Mouse (Mus musculus): ENCODE measurements at regions not wholly inside any gene's neighbourhood (a gene's known extent, or its start where the extent isn't known, plus 50 kb on each side); places are given as distances from the start of the nearest gene placed in this dataset.
A peak's percentile ranks its signal among the peaks of the same experiment; 100 is the strongest.

DNA sequence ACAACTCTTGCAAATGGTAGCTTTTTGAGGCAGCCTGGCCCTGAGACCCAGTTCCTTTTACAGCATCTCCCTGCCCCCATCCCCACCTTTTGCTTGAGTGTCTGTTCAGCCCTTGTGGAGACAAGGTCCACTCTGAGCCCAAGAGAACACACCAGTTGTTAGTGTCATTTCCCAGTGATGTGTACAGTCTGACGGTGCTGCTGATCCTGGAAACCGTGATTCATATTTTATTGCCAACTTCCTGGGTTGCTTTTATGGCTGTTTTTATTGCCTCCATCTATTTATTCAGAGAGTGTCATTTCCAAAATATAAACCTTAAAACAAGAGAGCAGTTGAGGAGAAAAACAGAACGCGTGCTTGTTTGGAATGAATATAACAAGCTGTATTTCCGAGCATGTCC is 309.6 kb upstream of the Isl1 start:
- DNase-seq = no peak

DNA sequence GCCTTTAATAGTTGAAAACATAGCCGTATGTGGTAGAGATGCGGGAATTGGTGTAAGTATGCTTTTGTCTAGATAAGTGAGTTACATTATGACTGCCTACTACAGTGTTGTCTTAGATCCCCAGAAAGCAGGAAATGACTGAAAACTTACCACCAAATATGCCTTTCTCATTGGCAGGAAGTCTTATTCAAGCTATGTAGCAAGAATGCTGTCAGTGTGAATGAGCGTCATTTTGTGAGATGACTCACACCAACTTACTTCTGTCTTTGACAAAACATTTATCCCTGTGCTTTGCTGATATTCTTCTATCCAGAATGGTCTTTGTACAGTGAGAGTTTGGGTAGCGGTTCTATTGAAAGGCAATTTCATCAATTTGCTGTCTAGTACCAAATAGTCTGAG is 286.9 kb upstream of the Isl1 start:
- DNase-seq = no peak

DNA sequence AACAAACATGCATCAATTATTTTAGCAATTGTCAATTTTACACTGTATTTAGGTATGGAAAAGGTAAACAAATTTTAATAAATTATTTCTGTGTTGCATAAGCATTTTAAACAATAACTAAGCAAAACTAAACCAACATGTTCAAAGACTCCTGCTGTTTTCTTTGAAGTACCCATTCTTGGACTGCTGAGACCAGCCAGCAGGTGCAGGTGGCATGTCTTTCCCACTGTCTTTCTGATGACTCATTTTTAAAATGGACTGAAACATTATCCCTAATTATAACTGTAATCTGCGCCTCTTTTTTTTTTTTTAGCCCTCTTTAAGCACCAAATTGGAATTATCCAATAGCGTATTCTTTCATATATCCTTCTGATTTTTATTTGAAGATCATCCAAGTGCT is 286.0 kb upstream of the Isl1 start:
- no peak for DNase-seq

DNA sequence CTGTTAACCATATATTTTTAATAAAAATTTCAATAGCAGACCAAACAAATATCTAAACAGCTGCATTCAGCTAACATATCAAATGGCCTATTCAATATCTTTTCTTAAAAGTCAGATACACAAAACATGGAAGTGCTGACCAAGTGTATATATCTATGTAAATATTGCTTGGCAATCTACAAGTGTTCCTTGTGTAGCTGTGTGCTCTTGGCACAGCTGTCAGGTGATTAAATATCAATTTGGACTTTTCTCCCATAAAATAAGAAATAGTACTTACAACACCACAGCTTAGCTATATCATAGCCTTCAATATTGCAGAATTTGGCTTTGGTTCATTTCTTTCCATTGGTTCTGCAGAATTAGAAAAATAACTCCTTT is 266.5 kb upstream of the Isl1 start:
- DNase-seq = no peak

DNA sequence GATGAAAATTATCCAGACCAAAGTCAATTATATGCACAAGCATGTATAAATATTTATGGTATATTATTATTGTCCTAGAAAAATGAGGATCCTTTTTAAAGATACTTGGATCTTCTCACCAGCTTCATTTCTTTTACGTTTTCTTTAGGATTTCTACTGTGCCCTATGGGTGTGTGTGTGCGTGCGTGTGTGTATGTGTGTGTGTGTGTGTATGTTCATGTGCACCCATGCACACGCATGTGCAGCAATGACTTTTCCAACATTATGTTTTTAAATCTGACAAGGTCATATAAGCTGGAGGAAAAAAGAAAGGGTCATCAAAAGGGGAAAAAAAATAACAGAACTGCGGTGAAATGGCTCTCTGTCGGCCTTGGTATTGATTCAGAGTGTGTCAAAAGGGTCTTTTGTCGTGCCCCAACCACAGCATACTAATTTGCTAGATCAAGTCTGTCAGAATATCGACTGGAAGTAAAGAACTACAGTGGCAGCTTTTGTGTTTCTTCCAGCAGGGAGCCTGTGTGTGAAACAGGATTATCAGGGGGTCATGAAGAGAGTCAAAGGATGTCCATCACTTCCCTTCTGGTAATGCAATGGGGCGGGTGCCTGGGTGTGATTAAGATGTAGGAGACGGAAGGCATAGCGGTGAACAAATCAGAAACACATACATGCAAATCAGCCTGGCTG is 265.9 kb upstream of the Isl1 start:
- DNase-seq = no peak

DNA sequence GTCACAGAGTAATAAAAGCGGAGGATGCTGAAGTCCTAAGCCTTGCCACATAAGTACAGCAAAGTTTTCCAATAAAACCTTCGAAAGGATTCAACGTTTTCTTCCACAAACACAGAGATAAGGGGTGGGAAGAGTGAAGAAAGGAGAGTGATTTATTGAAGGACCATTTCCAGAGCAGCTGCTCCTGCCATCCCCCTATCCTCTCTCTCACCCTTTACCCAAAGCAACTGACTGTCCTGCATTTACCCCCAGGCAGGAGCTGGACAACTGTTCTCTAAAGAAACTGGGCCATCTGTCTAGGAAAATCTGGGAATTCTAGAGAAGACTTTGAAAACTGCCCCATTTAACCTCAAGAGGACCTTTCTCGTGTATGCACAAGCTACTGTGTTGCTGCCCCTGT is 245.6 kb upstream of the Isl1 start:
- DNase-seq = no peak

DNA sequence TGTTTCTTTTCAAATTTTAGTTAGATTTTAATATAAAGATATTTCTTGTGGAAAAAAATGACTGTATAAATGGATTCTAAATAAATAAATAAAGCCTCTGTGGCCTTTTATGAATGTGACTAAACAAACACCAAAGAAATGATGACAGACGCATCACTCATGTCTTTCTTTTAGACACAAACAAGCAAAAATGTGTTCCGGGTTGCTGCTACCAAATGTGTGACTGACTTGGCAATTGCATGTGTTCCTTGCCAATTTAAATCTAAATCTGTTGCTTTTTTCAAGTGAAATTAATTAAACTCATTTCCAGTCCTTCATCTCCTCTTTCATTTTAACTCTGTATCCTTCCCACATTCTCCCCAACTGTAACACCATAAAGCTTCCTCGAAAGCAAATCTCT is 225.7 kb upstream of the Isl1 start:
- no peak for DNase-seq

DNA sequence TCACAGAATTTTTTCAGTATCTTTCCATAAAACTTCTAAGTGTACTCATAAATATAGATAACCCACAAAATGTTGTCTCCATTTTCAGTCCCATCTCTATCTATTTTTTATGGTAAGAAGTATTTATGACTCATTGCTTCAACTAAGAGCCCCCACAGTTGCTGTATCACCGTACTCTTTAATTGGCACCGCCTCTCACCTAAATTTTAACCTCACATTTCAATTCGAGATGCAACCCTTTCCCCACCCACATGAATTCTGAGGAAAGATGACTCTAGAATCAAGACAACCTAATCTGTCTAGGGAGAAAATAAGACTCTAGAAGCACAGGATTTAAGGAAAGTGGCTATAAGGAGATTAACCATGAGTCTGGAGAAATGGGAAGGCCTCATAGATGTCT is 223.7 kb upstream of the Isl1 start:
- no peak for DNase-seq

DNA sequence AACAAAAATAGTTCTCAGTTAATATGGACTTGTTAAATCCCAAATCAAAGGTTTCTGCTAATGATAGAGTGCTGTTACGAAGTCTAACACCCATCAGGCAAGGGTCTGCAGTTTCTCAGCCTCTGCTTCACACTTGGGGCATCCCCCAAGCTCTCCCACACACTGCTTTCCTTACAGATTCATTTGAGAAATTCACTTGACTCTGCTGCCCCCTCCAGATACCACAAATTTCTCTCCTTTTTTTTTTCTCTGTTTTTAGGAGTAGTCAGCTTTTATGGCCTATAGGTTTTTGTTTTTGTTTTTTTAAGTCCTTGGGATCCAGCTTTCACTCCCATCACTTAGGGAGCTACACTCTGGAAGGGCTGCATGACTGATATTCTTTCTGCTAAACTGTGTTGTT is 218.8 kb upstream of the Isl1 start:
- no peak for DNase-seq

DNA sequence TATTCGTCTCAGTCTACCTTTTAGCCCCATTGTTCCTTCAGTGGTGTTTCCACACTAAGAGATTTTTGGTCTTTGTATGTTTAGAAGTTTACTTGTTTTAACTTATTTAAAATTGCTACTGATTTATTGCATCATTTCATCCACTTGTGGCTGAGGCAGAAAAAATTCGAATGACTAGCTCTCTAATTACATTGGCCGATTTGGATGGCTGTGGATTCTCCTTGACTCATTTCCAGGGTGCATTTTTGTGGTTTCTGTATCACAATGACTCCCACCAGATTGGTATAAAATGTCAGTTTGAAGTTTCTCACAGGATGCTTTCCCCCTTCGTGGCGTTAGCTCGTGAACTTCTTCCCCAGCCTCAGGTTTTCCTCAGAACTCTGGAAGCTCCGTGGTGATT is 217.5 kb upstream of the Isl1 start:
- DNase-seq = no peak

DNA sequence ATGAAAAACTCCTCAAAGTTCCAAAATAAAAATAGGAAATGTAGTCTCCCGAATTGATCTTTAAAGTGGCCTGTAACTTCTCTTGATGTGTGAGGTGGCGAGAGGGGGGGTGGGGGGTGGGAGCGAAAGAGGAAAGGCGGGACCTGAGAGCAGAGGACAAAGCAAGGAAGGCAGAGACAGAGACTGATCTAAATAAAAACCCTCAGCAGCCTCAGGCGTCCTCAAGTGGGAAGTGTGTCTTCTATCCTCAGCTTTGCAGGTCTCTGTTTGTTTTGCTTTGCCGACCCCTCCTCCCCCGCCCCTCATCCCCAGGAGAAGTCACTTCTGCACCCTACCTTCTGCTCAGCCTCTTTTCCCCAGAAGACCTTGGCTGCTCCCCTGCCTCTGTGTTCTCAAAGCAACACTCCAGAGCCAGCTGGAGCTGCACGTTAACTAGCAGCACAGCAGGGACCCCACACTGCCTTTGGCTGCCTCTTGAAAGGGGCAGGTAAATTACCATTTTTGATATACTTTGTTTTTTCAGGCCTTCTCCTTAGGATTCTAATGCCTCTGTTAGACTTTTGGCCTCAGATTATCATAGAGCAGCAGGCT is 214.3 kb upstream of the Isl1 start:
- DNase-seq = no peak

DNA sequence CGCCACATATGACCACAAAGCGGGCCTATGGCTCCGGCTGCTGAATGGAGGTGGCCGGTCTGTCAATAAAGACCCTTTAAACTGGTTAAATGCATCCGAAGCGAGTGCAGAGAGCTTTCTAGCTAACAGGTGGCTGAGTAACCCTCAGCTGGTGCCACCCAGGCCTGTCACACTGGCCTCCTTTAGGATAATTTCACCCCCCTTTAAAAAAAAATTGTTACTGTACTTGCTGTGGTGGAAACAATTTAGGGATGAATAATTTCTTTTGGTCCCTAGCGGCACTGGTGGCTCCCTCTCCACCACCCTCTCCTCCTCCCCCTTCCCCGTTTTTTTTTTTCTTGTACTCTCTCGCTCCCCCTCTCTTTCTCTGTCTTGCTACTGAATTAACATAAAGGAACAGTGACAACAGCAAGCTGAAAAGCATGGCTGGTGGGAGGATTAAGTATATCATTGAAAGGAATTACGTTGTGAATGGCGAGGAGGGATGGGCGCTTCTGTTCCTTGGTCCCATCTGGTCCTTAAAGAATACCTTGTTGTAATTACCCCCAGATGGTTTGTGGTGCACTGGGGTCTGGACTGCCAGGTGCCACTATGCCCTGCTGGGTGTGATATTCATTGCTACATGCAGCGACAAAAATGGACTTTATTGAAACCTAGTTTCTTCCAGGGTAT is 205.3 kb upstream of the Isl1 start:
- no peak for DNase-seq

DNA sequence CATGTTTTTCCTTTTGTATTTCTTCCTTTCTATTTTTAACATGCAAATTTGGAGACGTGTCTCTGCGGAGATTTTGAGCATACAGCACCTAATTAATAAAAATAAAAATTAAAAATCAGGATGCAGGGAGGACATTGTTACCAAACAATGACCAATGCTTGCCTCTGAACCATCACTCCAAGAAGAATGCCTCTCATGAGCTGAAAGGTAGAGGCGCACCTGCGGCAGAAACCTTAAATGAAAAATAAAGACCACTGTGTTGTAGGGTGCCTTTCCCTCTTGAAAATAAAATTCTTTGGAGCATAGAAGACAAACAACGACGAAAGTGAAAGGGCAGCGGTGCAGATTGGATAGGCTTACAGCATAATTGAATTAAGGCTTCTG is 204.8 kb upstream of the Isl1 start:
- no peak for DNase-seq

DNA sequence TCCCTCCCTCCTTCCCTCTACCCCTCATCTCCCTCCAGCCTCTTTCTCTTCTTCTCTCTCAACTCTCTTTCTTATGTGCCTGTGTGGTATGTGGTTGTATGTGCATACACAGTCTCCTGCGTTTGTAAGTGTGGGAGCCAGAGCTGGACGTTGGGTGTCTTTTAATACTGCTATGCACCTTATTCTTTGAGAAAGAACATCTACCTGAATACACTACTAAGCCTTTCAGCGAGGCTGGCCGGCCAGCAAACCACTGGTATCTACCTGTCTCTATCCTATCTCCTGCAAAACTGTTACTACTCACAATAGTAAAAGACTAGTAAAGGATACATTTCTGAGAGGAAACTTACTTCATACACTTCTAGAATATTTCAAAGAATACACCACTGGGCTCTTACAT is 202.9 kb upstream of the Isl1 start:
- no peak for DNase-seq

DNA sequence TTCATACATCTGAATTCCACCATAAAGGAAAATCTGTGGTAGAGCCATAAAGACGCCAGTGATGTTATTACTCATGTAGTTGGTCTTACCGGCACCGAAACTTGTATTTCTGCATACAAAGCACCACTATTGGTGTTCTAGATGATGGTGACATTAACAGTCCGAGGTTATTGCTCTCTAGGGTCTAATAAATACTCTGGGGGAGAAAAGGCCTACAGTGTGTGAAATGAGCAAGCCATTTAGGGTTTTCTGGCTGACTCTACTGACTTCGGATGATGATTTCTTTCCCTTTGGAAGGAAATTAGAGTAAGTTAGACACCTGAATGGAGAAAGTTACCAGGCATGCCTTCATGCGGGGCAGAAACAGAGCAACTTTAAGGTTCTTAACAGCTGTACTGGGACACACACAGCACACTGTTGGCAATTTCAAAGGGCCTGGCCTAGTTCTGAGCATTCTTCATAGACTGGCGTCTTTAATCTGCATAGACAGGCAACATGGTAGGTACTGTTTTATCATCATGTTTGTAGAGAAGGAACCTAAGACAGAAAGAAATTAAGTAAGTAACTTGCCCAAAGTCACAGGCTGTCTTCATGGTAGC is 198.8 kb upstream of the Isl1 start:
- no peak for DNase-seq

DNA sequence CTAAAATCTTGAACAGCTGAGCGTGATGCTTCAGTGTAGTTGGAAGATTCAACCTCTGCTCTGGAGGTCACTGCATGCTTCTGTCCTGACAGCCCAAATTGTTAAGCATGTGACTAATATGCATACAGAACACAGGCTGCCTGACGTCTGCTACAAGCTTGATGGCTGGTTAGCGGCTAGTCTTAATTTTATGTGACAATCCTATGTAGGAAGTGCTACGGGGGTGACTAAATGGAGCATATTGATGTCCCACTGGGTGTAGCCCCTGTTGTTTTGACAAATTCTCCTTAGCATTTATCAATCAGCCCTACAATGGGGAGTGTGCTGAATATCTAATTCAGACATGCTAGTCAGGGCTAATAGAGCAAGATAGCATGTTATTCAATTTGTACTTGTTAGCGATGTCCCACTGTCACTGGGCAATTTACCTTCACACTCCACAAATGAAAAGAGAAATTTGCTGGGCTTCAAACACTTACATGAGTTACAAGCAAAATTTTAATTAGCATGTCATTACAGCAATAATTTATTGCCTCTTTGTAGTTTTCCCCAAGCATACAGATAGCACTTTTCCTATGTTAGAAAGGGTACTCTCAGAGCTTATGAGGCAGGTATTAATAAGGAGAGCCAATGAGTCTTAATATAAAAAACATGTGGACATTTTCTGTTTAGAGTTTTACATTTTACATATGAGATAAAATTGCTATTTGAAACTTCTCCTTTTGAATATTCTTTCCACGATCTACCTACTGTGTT is 188.3 kb upstream of the Isl1 start:
- DNase-seq = no peak

DNA sequence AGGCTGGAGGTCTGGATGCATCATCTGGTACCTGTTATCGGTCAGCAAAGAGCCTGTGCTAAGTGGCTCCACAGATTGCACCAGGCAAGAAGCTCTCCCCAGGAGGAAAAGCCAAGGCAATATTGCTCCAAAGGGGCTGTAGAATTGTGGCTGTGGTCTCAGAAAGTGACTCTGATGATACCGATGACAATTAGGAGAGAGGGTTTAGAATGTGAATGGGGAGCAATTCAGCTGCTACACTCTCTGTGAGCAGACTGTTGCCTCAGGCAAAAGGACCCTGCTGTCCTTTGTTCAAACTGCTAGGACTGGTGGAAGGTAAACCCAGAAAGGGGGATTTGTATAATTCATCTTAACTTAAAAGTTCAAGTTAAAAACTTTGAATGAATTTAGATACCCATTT is 186.2 kb upstream of the Isl1 start:
- no peak for DNase-seq

DNA sequence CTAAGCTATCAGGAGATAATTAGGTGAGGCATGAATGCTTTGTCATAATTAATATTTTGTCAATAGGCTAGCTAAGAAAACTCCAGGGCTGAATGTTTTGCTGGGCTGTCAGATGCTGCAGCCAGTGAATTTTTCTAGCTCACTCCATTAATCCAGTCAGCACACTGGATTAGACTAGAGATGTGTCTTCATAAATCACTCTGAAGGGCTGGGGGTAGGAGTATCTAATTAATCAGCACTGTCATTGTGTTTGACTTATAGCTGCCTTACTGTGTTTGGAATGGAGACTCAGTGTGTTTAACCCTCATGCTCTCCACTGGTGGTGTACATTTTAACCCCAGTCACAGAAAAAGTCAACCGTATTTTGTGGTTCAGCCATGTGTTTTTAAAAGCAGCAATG is 179.9 kb upstream of the Isl1 start:
- DNase-seq = no peak

DNA sequence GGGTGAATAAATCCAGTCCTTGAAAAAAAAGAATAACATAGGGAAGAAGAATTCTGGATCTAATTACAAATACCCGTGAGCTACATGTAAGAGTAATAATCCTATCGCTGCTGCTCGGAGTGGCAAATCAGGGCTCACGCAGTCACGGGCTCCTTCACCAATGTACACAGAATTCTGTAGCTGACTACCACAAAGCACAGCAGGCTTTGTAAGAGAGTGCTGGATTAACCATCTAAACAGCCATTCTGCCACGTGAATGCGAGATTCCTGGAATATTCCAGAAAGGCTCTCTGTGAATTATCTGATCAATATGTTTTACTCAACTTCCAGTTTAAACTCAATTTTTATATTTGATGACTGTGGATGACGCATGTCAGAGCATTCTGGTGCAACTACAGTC is 165.1 kb upstream of the Isl1 start:
- no peak for DNase-seq

DNA sequence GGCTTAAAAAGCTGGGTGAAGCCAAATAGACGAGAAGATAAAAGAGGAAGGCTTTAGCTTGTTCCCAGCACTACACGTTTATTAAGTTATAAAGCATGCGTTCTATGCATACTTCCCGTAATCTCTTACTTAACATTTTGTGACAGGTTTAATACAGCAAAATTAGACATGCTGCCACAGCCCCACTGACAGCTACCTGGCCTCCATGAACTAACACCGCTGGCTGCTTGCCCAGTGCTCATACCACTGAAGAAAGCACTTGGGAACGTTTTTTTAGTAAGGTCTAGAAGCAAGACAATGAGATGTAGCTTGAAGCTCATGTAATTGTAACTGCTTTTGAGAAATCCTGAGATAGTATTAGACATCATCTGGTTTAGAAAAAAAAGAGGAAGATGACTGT is 152.3 kb upstream of the Isl1 start:
- DNase-seq = peak in 1 of 2 experiments; percentile 4

DNA sequence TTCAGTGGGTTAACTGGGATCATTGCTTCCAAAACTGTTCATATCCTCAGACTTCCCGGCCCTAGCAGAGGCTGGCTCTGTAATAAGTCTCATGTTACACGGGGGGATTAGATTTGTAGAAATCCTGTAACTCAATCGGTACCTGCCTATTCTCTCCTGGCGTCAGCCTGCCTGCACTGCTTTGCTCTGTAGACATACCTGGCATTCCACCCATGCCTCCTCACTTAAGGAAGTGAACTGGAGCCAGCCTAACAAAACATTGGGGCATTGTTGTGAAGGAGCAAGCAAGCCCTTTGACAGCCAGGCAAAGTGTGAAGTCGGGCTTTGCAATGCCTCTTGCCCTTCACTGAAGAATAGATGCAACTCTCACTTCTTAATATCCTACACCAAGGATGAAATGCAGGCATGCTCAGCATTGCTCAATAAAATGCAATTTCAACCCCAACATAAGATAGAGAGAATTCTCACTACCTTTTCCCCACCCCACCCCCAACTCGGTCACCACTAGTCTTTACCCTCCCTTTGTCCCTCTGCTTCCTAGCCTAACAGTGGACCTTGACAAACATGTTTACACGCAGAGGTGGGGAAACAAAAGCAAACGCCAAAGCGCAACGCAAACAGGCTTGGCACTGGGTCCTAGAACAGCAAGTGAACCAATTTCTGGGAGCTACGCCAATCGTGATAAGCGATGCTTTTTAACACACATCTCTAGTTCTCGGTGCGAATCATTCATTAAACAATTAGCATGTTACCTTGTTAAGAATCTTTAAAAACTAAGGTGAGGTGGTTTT is 133.9 kb upstream of the Isl1 start:
- peak; percentile 4 to 10 for DNase-seq

DNA sequence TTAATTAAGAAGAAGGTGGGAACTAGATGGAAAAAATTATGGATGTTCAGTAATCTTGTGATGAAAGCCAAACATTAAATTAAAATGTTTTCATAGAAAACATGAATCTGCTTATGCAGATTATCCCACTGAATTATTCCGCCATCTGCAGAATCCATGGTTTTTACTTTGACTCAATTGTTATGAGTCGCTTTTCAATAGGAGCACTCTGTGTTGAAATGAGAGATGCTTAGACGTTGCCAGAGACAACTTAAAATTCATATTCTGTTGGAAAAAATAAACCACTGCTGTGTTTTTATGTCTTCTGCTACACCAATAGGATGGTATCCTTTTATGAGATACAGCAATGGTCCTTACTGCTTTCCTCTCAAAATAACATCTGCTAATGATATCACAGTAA is 108.3 kb upstream of the Isl1 start:
- no peak for DNase-seq

DNA sequence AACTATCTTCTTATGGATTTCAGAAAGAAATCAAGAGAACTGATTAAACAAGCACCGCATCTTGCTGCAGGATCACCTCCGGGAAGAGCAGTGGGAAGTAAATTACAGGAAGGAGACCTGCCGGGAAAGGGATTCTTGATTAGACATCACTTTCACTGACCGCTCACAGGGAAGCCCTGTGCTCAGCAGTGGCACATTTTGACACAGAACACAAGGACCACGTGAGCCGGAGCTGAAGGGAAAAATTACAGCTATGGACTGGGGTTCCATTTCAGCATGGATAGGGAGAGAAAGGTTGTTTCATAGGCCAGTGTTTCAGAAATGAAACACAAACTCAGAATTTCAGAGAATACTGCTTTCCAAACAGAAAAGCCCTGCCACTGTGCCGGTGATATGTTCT is 105.0 kb upstream of the Isl1 start:
- DNase-seq = no peak

Measured in kidney, postnatal 4 days (tissue).